ENCODE assay signal across 17 mouse cellular contexts in genomic region chr4:144996996-144997820, GRCm38 (mm10).
A peak's percentile ranks its signal among the peaks of the same experiment; 100 is the strongest.
DNase-seq lines count a peak whose midpoint lies in the region; ATAC-seq lines count a peak whose summit lies in the region.
"Had no signal": no experiment of that assay in that cellular context is flagged by ENCODE, and none has a peak within 500 bp of the region (broad histone marks: within the 10 kb centered on the region; RNA-seq: fewer than 3 reads in every experiment).

No protein-coding gene starts in this region.

- H3K4me2 ChIP-seq in kidney, embryonic 15.5 days = no peak overlapping the region
- H3K4me2 ChIP-seq in forebrain, embryonic 15.5 days (replicated peaks) = no peak overlapping the region
- H3K4me2 ChIP-seq in forebrain, embryonic 12.5 days = no peak overlapping the region
- H3K4me2 ChIP-seq: midbrain, embryonic 12.5 days had no signal

- DNase-seq in embryo, embryonic 10 days (ENCODE audit: low spot score) = peak; percentile 37
- DNase-seq in embryo, embryonic 10.5 days (ENCODE audit: low spot score) = no peak
- no peak for DNase-seq in kidney, postnatal 36 days
- peak; percentile 87 for DNase-seq in R1 (ENCODE audit: low read depth, low spot score)
- DNase-seq in limb, embryonic 10.5 days (ENCODE audit: low spot score) = no peak
- DNase-seq: adrenal gland, postnatal 14 days; cerebellum, postnatal 36 days; heart, postnatal 36 days; right cerebral cortex, postnatal 4 days; thymus, postnatal 25 days had no signal

- no peaks in the 10 kb centered on the region for H3K36me3 ChIP-seq in kidney, embryonic 15.5 days
- peaks cover 4% of the 10 kb centered on the region; the same call in 1 of the 2 replicates for H3K36me3 ChIP-seq in limb, embryonic 10.5 days
- H3K36me3 ChIP-seq in forebrain, embryonic 15.5 days = no peaks in the 10 kb centered on the region
- no peaks in the 10 kb centered on the region for H3K36me3 ChIP-seq in forebrain, embryonic 12.5 days (replicated peaks)
- H3K36me3 ChIP-seq: midbrain, embryonic 12.5 days had no signal

- peak overlapping the region; percentile 98 for H3K27ac ChIP-seq in kidney, embryonic 15.5 days
- H3K27ac ChIP-seq in limb, embryonic 10.5 days = peak overlapping the region; percentile 36
- H3K27ac ChIP-seq in forebrain, embryonic 15.5 days (replicated peaks) = no peak overlapping the region
- no peak overlapping the region for H3K27ac ChIP-seq in forebrain, embryonic 12.5 days
- H3K27ac ChIP-seq: layer of hippocampus, adult 2 months; left cerebral cortex, adult 2 months; midbrain, embryonic 12.5 days had no signal

- H3K4me1 ChIP-seq in kidney, embryonic 15.5 days = peaks cover 83% of the 10 kb centered on the region
- peaks cover 50% of the 10 kb centered on the region for H3K4me1 ChIP-seq in limb, embryonic 10.5 days
- H3K4me1 ChIP-seq in forebrain, embryonic 15.5 days = peaks cover 20% of the 10 kb centered on the region
- peaks cover 11% of the 10 kb centered on the region for H3K4me1 ChIP-seq in forebrain, embryonic 12.5 days

- 62% methylated on average over 6 of the region's 6 CpGs for WGBS in kidney, embryonic 15.5 days
- WGBS in limb, embryonic 10.5 days = 54% methylated on average over 6 of the region's 6 CpGs
- 81% methylated on average over 6 of the region's 6 CpGs for WGBS in forebrain, embryonic 15.5 days
- 79% methylated on average over 6 of the region's 6 CpGs for WGBS in forebrain, embryonic 12.5 days

- H3K27me3 ChIP-seq in kidney, embryonic 15.5 days = no peaks in the 10 kb centered on the region
- H3K27me3 ChIP-seq in limb, embryonic 10.5 days (ENCODE audit: low read depth, poor library complexity, severe bottlenecking) = no peaks in the 10 kb centered on the region; the same call in 1 of the 2 replicates
- H3K27me3 ChIP-seq in forebrain, embryonic 15.5 days = no peaks in the 10 kb centered on the region
- H3K27me3 ChIP-seq in forebrain, embryonic 12.5 days = no peaks in the 10 kb centered on the region
- H3K27me3 ChIP-seq: midbrain, embryonic 12.5 days; Patski had no signal

- H3K4me3 ChIP-seq in kidney, embryonic 15.5 days (replicated peaks) = no peak overlapping the region
- no peak overlapping the region for H3K4me3 ChIP-seq in limb, embryonic 10.5 days
- no peak overlapping the region for H3K4me3 ChIP-seq in forebrain, embryonic 15.5 days
- no peak overlapping the region for H3K4me3 ChIP-seq in forebrain, embryonic 12.5 days (replicated peaks)
- H3K4me3 ChIP-seq: layer of hippocampus, adult 2 months; left cerebral cortex, adult 2 months; midbrain, embryonic 12.5 days had no signal

- no peak overlapping the region for H3K9ac ChIP-seq in kidney, embryonic 15.5 days
- no peak overlapping the region for H3K9ac ChIP-seq in forebrain, embryonic 15.5 days (replicated peaks)
- no peak overlapping the region for H3K9ac ChIP-seq in forebrain, embryonic 12.5 days
- H3K9ac ChIP-seq: midbrain, embryonic 12.5 days had no signal

- H3K9me3 ChIP-seq in kidney, embryonic 15.5 days (replicated peaks) = no peaks in the 10 kb centered on the region
- H3K9me3 ChIP-seq in limb, embryonic 10.5 days (replicated peaks) = no peaks in the 10 kb centered on the region
- no peaks in the 10 kb centered on the region for H3K9me3 ChIP-seq in forebrain, embryonic 15.5 days
- H3K9me3 ChIP-seq in forebrain, embryonic 12.5 days = no peaks in the 10 kb centered on the region
- H3K9me3 ChIP-seq: midbrain, embryonic 12.5 days had no signal

- no peak for ATAC-seq in kidney, embryonic 15.5 days (replicated peaks; ENCODE audit: low FRiP score)
- ATAC-seq in forebrain, embryonic 15.5 days (replicated peaks) = no peak
- no peak for ATAC-seq in forebrain, embryonic 12.5 days (ENCODE audit: low FRiP score)

Comparison
In these comparisons a context has a peak if more than half of its experiments do, and no peak if none do; other contexts are left out.
1. DNase-seq: peak in embryo, embryonic 10 days (single experiment) and R1 (single experiment); none in embryo, embryonic 10.5 days (single experiment), kidney, postnatal 36 days (0 of 2) and limb, embryonic 10.5 days (single experiment).
2. H3K27ac ChIP-seq: peak in kidney, embryonic 15.5 days (single experiment) and limb, embryonic 10.5 days (single experiment); none in forebrain, embryonic 15.5 days (single experiment) and forebrain, embryonic 12.5 days (single experiment).